Mouse (Mus musculus) neural tube, embryonic 11.5 days (tissue): ENCODE results near the gene Mrps26. TPM values are rescaled to one million over a fixed set of nuclear protein-coding genes. Genes with fewer than 3 reads are reported as not detected.
"Not testable (repeated sequence)": the region's sequence is repeated elsewhere in the genome, so short reads cannot be mapped to it uniquely, and the experiment has no call there.

Source experiments
- ATAC-seq: fragments of 200-750 bp; cut with Nextera tagmentation; 2 replicates; pipeline ENCODE4 v1.8.0; 2017; ENCODE audit warnings: moderate number of reproducible peaks, mild to moderate bottlenecking, moderate TSS enrichment, moderate library complexity; ENCODE audit not compliant: insufficient read depth, low FRiP score, low TSS enrichment
- DNase-seq: peaks from one replicate; pipeline ENCODE4 v3.0.0-alpha.2; 2015; ENCODE audit warnings: low spot score
- H3K27ac ChIP-seq: fragments of 300-500 bp; sonication (generic); 2 replicates; pipeline ENCODE4 v1.5.1; 2014; ENCODE audit warnings: low read depth, mild to moderate bottlenecking, low read length
- H3K27me3 ChIP-seq: fragments of 300-500 bp; sonication (generic); 2 replicates; pipeline ENCODE4 v1.6.1; 2014; ENCODE audit warnings: mild to moderate bottlenecking, low read length, mixed read lengths; ENCODE audit not compliant: control insufficient read depth, insufficient read depth
- H3K36me3 ChIP-seq: fragments of 300-500 bp; sonication (generic); 2 replicates; pipeline ENCODE4 v1.6.1; 2014; ENCODE audit warnings: mild to moderate bottlenecking, low read length, moderate library complexity, mixed read lengths; ENCODE audit not compliant: control insufficient read depth, insufficient read depth
- H3K4me1 ChIP-seq: fragments of 300-500 bp; sonication (generic); 2 replicates; pipeline ENCODE4 v1.6.1; 2014; ENCODE audit warnings: low read length, mixed read lengths; ENCODE audit not compliant: control insufficient read depth, insufficient read depth
- H3K4me2 ChIP-seq: fragments of 300-500 bp; sonication (generic); 2 replicates; pipeline ENCODE4 v1.6.1; 2014; ENCODE audit warnings: low read depth, mild to moderate bottlenecking, moderate library complexity
- H3K4me3 ChIP-seq: fragments of 300-500 bp; sonication (generic); 2 replicates; pipeline ENCODE4 v1.5.1; 2014; ENCODE audit warnings: low read depth, low read length
- H3K9ac ChIP-seq: fragments of 300-500 bp; sonication (generic); 2 replicates; pipeline ENCODE4 v1.6.1; 2014; ENCODE audit warnings: mild to moderate bottlenecking, low read length
- H3K9me3 ChIP-seq: fragments of 300-500 bp; sonication (generic); 2 replicates; pipeline ENCODE4 v1.6.1; 2016; ENCODE audit warnings: low read length; ENCODE audit not compliant: control insufficient read depth
- WGBS: fragments of 180-500 bp; shearing (Covaris S2); extraction: QIAGEN DNeasy Blood & Tissue Kit; methylation state at CpG from one replicate; pipeline ENCODE4 v1.1.7; 2014; 5-methylcytosine and 5-hydroxymethylcytosine counted together
- polyA plus RNA-seq: library from polyadenylated mRNA; unstranded; fragments of >200 nt; fragmentation: Nextera tagmentation; extraction: Ambion mirVana; gene quantifications from 2 replicates; pipeline ENCODE4 v1.2.1, GENCODE M21; 2014

The Mrps26 gene
- polyA plus RNA-seq, 1 experiment from 2014 or later: 85.8 TPM

DNA sequence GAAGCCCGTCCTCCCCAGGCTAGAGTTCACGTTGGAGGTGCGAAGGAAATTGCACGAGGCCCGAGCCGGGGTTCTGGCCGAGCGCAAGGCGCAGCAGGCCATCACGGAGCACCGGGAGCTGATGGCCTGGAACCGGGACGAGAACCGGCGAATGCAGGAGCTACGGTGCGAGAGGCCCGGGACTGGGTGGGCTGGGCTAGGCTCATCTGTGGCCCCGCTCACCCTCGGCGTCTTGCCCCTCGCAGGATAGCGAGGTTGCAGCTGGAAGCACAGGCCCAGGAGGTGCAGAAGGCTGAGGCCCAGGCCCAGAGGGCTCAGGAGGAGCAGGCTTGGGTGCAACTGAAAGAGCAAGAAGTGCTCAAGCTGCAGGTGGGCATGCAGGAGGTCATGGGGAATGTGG, 521 bp downstream of the Mrps26 start:
- Histone ChIP-seq H3K4me1 (0 out of 2 replicates have a peak, but pooled peaks cover 2% of the 10 kb centered on the region), H3K9me3 (no peaks in the 10 kb centered on the region), H3K9ac (peak overlapping the region; percentile 83), H3K27me3 (no peaks in the 10 kb centered on the region), H3K36me3 (peaks cover 2% of the 10 kb centered on the region; the same call in 1 of the 2 replicates), H3K27ac (no peak overlapping the region), H3K4me2 (peak overlapping the region; percentile 80), H3K4me3 (peak overlapping the region; percentile 91)
- DNase-seq (no peak), ATAC-seq (peak; percentile 29)
- 0% methylated on average over 22 of the region's 23 CpGs for WGBS

DNA sequence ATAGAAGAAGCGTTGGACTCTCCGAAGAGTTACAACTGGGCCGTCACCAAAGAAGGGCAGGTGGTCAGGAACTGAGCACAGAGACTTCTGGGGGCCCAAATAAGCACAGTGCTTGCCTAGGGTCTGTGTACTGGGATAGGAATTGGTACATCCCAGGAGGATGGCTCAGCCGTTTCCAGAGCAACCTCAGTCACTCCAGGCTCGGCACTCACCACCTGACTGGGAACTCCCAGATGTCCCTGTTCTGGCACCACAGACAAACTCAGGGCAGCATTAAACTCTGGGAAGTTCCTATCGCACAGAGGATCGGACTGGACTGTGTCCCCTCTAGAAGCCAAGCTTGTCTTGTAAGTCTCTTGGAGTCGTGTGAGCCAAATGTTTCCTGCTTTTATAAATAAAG, 1.4 kb downstream of the Mrps26 start:
- Histone ChIP-seq H3K4me3 (no peak overlapping the region), H3K27me3 (no peaks in the 10 kb centered on the region), H3K4me2 (no peak overlapping the region), H3K4me1 (0 out of 2 replicates have a peak, but pooled peaks cover 2% of the 10 kb centered on the region), H3K9ac (no peak overlapping the region), H3K9me3 (no peaks in the 10 kb centered on the region), H3K36me3 (peaks cover 2% of the 10 kb centered on the region; the same call in 1 of the 2 replicates), H3K27ac (no peak overlapping the region)
- DNase-seq (no peak), ATAC-seq (no peak)
- 84% methylated on average over 8 of the region's 8 CpGs for WGBS

GRCm38 (mm10) chr2:130568921-130569320, 5.4 kb downstream of the Mrps26 start:
- peaks cover 2% of the 10 kb centered on the region; the same call in 1 of the 2 replicates for H3K36me3 ChIP-seq
- H3K9me3 ChIP-seq: no peaks in the 10 kb centered on the region
- H3K4me2 ChIP-seq: no peak overlapping the region
- WGBS: 75% methylated on average over 4 of the region's 4 CpGs
- ATAC-seq (no peak), DNase-seq (no peak)
- no peak overlapping the region for H3K4me3 ChIP-seq
- no peak overlapping the region for H3K9ac ChIP-seq
- no peak overlapping the region for H3K27ac ChIP-seq
- H3K4me1 ChIP-seq: no peaks in the 10 kb centered on the region
- H3K27me3 ChIP-seq: no peaks in the 10 kb centered on the region

- no peak overlapping the region for H3K4me3 ChIP-seq
- no peak overlapping the region for H3K9ac ChIP-seq
- no peak overlapping the region for H3K27ac ChIP-seq
- DNase-seq (no peak), ATAC-seq (no peak)
- H3K9me3 ChIP-seq: no peaks in the 10 kb centered on the region
- no peak overlapping the region for H3K4me2 ChIP-seq
- H3K36me3 ChIP-seq: peaks cover 2% of the 10 kb centered on the region; the same call in 1 of the 2 replicates
- H3K27me3 ChIP-seq: peaks cover under 1% of the 10 kb centered on the region; the same call in 1 of the 2 replicates
- no peaks in the 10 kb centered on the region for H3K4me1 ChIP-seq
These were observed 6.4 kb downstream of the Mrps26 start for GRCm38 (mm10) chr2:130569926-130570325.

GRCm38 (mm10) chr2:130574960-130575359, 11.4 kb downstream of the Mrps26 start:
- Histone ChIP-seq H3K4me2 (no peak overlapping the region), H3K36me3 (no peaks in the 10 kb centered on the region), H3K27me3 (peaks cover 49% of the 10 kb centered on the region), H3K9me3 (no peaks in the 10 kb centered on the region), H3K9ac (no peak overlapping the region), H3K4me3 (no peak overlapping the region), H3K27ac (no peak overlapping the region), H3K4me1 (0 out of 2 replicates have a peak, but pooled peaks cover 3% of the 10 kb centered on the region)
- DNase-seq: no peak
- WGBS: 75% methylated on average over 5 of the region's 5 CpGs
- ATAC-seq: no peak

GRCm38 (mm10) chr2:130575873-130576272, 12.3 kb downstream of the Mrps26 start, which contains the start of gene Oxt:
TSS of gene Oxt (plus strand) at chr2:130576173.
- Histone ChIP-seq H3K4me1 (0 out of 2 replicates have a peak, but pooled peaks cover 3% of the 10 kb centered on the region), H3K9ac (no peak within 1 kb of the TSS), H3K4me3 (peak within 1 kb of the TSS; percentile 23; the same call in 1 of the 2 replicates), H3K4me2 (peak within 1 kb of the TSS; percentile 31), H3K9me3 (no peaks in the 10 kb centered on the region), H3K27ac (no peak within 1 kb of the TSS), H3K36me3 (no peaks in the 10 kb centered on the region), H3K27me3 (peaks cover 58% of the 10 kb centered on the region)
- DNase-seq: no peak
- WGBS: 44% methylated on average over 9 of the region's 9 CpGs
- ATAC-seq: no peak

- not testable (repeated sequence) for H3K27ac ChIP-seq, ATAC-seq, H3K4me1 ChIP-seq, H3K36me3 ChIP-seq, H3K9ac ChIP-seq, H3K9me3 ChIP-seq, DNase-seq
- H3K4me2 ChIP-seq: peak overlapping the region; percentile 31
- 2% methylated on average over 32 of the region's 32 CpGs for WGBS
- H3K4me3 ChIP-seq: peak overlapping the region; percentile 23; the same call in 1 of the 2 replicates
- H3K27me3 ChIP-seq: peaks cover 65% of the 10 kb centered on the region
These were observed 13.0 kb downstream of the Mrps26 start for GRCm38 (mm10) chr2:130576564-130576963.

DNA sequence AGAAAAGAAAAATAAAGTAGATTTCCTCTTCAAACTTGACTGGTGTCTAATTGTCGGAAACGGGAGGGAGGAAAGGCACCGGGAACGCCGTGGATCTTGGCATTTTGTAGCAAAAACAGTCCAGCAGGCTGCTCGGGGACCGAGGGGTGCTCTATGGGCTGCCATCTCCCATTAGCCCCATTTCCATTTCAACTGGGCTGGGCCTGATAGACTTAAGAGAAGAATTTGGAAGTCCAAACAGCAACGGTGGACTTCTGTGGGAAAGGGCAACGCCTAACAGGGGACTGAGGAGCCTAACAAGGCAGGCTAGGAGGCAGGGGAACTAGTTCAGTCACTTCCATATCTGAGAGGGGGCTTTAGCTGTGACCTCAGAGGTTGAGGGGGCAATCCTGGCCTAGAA, 13.5 kb downstream of the Mrps26 start:
- ATAC-seq: no peak
- 3% methylated on average over 9 of the region's 9 CpGs for WGBS
- H3K4me1 ChIP-seq: 0 out of 2 replicates have a peak, but pooled peaks cover 3% of the 10 kb centered on the region
- H3K27me3 ChIP-seq: peaks cover 70% of the 10 kb centered on the region
- H3K9ac ChIP-seq: no peak overlapping the region
- H3K4me3 ChIP-seq: no peak overlapping the region
- DNase-seq: no peak
- no peak overlapping the region for H3K4me2 ChIP-seq
- no peaks in the 10 kb centered on the region for H3K9me3 ChIP-seq
- H3K27ac ChIP-seq: no peak overlapping the region
- H3K36me3 ChIP-seq: no peaks in the 10 kb centered on the region

GRCm38 (mm10) chr2:130577632-130578031, 14.1 kb downstream of the Mrps26 start:
- Histone ChIP-seq H3K4me1 (0 out of 2 replicates have a peak, but pooled peaks cover 3% of the 10 kb centered on the region), H3K4me3 (no peak overlapping the region), H3K9ac (no peak overlapping the region; the same call in 1 of the 2 replicates), H3K27ac (no peak overlapping the region), H3K27me3 (peaks cover 76% of the 10 kb centered on the region), H3K4me2 (no peak overlapping the region), H3K36me3 (no peaks in the 10 kb centered on the region), H3K9me3 (no peaks in the 10 kb centered on the region)
- ATAC-seq: peak; percentile 48; the same call in 1 of the 2 replicates
- 3% methylated on average over 12 of the region's 12 CpGs for WGBS
- no peak for DNase-seq
